12 mouse cellular contexts compared by ENCODE assay signal in genomic region chrX:11763351-11764082, GRCm38 (mm10).
DNase-seq lines count a peak whose midpoint lies in the region; ATAC-seq and TF ChIP-seq lines count a peak whose summit lies in the region.
"Had no signal": no experiment of that assay in that cellular context is flagged by ENCODE, and none has a peak within 500 bp of the region (broad histone marks: within the 10 kb centered on the region; RNA-seq: fewer than 3 reads in every experiment).

No protein-coding gene starts in this region.

- H3K36me3 ChIP-seq in lung, embryonic 14.5 days (ENCODE audit: insufficient read depth) = no peaks in the 10 kb centered on the region
- no peaks in the 10 kb centered on the region for H3K36me3 ChIP-seq in midbrain, postnatal 0 days (ENCODE audit: insufficient read depth, low read length)
- H3K36me3 ChIP-seq: heart, embryonic 13.5 days; liver, embryonic 13.5 days had no signal

- 55% methylated on average over 17 of the region's 17 CpGs for WGBS in lung, embryonic 14.5 days
- 54% methylated on average over 17 of the region's 17 CpGs for WGBS in midbrain, postnatal 0 days

- DNase-seq in cerebellum, adult 9-11 months = peak; percentile 20
- DNase-seq in cerebellum, adult 11 months = no peak
- peak; percentile 55 for DNase-seq in lung, embryonic 14.5 days
- DNase-seq in lung, adult 18-20 months = no peak
- DNase-seq in layer of hippocampus, adult 18-20 months (ENCODE audit: low spot score in 2 of 2) = peak; percentile 28 to 42
- peak; percentile 44 for DNase-seq in midbrain, postnatal 0 days (ENCODE audit: low spot score)
- no peak for DNase-seq in embryo, embryonic 11 days
- no peak for DNase-seq in B cell, adult 2 months
- DNase-seq: liver, embryonic 13.5 days had no signal

- no peak overlapping the region for H3K27ac ChIP-seq in lung, embryonic 14.5 days (ENCODE audit: low read depth)
- no peak overlapping the region for H3K27ac ChIP-seq in midbrain, postnatal 0 days (ENCODE audit: low read depth, low read length)
- H3K27ac ChIP-seq: heart, embryonic 13.5 days; hindbrain, embryonic 14.5 days; liver, embryonic 13.5 days; macrophage had no signal

- no peak; the same call in 1 of the 2 replicates for ATAC-seq in lung, embryonic 14.5 days (ENCODE audit: insufficient read depth)
- ATAC-seq in midbrain, postnatal 0 days (ENCODE audit: low FRiP score) = no peak

- no peak overlapping the region for H3K4me2 ChIP-seq in lung, embryonic 14.5 days
- no peak overlapping the region for H3K4me2 ChIP-seq in midbrain, postnatal 0 days (ENCODE audit: low read depth, low read length, poor library complexity, severe bottlenecking)
- H3K4me2 ChIP-seq: heart, embryonic 13.5 days; hindbrain, embryonic 14.5 days; liver, embryonic 13.5 days had no signal

- no peak overlapping the region for H3K9ac ChIP-seq in lung, embryonic 14.5 days
- H3K9ac ChIP-seq in midbrain, postnatal 0 days (replicated peaks; ENCODE audit: low read length, poor library complexity, severe bottlenecking) = no peak overlapping the region
- H3K9ac ChIP-seq: heart, embryonic 13.5 days; hindbrain, embryonic 14.5 days; liver, embryonic 13.5 days had no signal

- no peak overlapping the region for H3K4me3 ChIP-seq in lung, embryonic 14.5 days (ENCODE audit: low read depth, low read length)
- H3K4me3 ChIP-seq in midbrain, postnatal 0 days (ENCODE audit: low read depth, low read length) = no peak overlapping the region
- H3K4me3 ChIP-seq: heart, embryonic 13.5 days; liver, embryonic 13.5 days had no signal

- H3K27me3 ChIP-seq in lung, embryonic 14.5 days (ENCODE audit: insufficient read depth, low read length) = no peaks in the 10 kb centered on the region
- no peaks in the 10 kb centered on the region for H3K27me3 ChIP-seq in midbrain, postnatal 0 days (ENCODE audit: insufficient read depth, low read length)
- H3K27me3 ChIP-seq: liver, embryonic 13.5 days had no signal

- no peaks in the 10 kb centered on the region for H3K9me3 ChIP-seq in lung, embryonic 14.5 days (ENCODE audit: low read depth, low read length)
- no peaks in the 10 kb centered on the region for H3K9me3 ChIP-seq in midbrain, postnatal 0 days (ENCODE audit: low read length)
- H3K9me3 ChIP-seq: heart, embryonic 13.5 days; liver, embryonic 13.5 days had no signal

- H3K4me1 ChIP-seq in lung, embryonic 14.5 days (ENCODE audit: insufficient read depth) = no peaks in the 10 kb centered on the region
- H3K4me1 ChIP-seq in midbrain, postnatal 0 days (ENCODE audit: insufficient read depth, low read length) = no peaks in the 10 kb centered on the region
- H3K4me1 ChIP-seq: liver, embryonic 13.5 days had no signal

- TF ChIP-seq CTCF in lung, embryonic 14.5 days (IDR thresholded peaks at IDR 0.05; ENCODE audit: low read depth) = no peak
- no peak for TF ChIP-seq CTCF in midbrain, postnatal 0 days (IDR thresholded peaks at IDR 0.05)

Comparison
In these comparisons a context has a peak if more than half of its experiments do, and no peak if none do; other contexts are left out.
1. DNase-seq: peak in cerebellum, adult 9-11 months (single experiment), lung, embryonic 14.5 days (single experiment), layer of hippocampus, adult 18-20 months (2 of 2) and midbrain, postnatal 0 days (single experiment); none in cerebellum, adult 11 months (single experiment), lung, adult 18-20 months (0 of 2), embryo, embryonic 11 days (single experiment) and B cell, adult 2 months (0 of 2).